Mouse (Mus musculus) natural killer cell, adult 2 months (primary cell): ENCODE data around the gene Pip4k2b.
"Not testable (repeated sequence)": the region's sequence is repeated elsewhere in the genome, so short reads cannot be mapped to it uniquely, and the experiment has no call there.

Experiments
- DNase-seq, 2 experiments: peaks; one replicate each; pipeline ENCODE4 v3.0.0; 2022; ENCODE audit warnings: low spot score in 2 of 2

Pip4k2b gene

GRCm38 (mm10) chr11:97753277-97753676 lies 8.8 kb upstream of the Pip4k2b start:
- no peak for DNase-seq

- no peak for DNase-seq
Measured at GRCm38 (mm10) chr11:97748496-97748895, 4.0 kb upstream of the Pip4k2b start.

GRCm38 (mm10) chr11:97747773-97748172 lies 3.3 kb upstream of the Pip4k2b start:
- no peak for DNase-seq

GRCm38 (mm10) chr11:97745331-97745721 lies 822 bp upstream of the Pip4k2b start:
- DNase-seq: no peak

- peak; percentile 96 for DNase-seq
Measured at GRCm38 (mm10) chr11:97744718-97745330, 320 bp upstream of the Pip4k2b start.

GRCm38 (mm10) chr11:97743423-97743822 lies 1.1 kb downstream of the Pip4k2b start:
- no peak for DNase-seq

- DNase-seq: no peak
Measured at GRCm38 (mm10) chr11:97742591-97742990, 1.9 kb downstream of the Pip4k2b start.

- DNase-seq: no peak
Measured at GRCm38 (mm10) chr11:97742157-97742556, 2.3 kb downstream of the Pip4k2b start.

- DNase-seq: no peak
Measured at GRCm38 (mm10) chr11:97740190-97740589, 4.3 kb downstream of the Pip4k2b start.

- DNase-seq: peak in 1 of 2 experiments; percentile 22
Measured at GRCm38 (mm10) chr11:97739155-97739554, 5.3 kb downstream of the Pip4k2b start.

- DNase-seq: peak in 1 of 2 experiments; percentile 19
Measured at GRCm38 (mm10) chr11:97738703-97739102, 5.8 kb downstream of the Pip4k2b start.

- no peak for DNase-seq
Measured at GRCm38 (mm10) chr11:97737600-97737999, 6.9 kb downstream of the Pip4k2b start.

- DNase-seq: no peak
Measured at GRCm38 (mm10) chr11:97736645-97737044, 7.9 kb downstream of the Pip4k2b start.

GRCm38 (mm10) chr11:97734810-97735209 lies 9.7 kb downstream of the Pip4k2b start:
- DNase-seq: not testable (repeated sequence)

- no peak for DNase-seq
Measured at GRCm38 (mm10) chr11:97733689-97734088, 10.8 kb downstream of the Pip4k2b start.

- DNase-seq: no peak
Measured at GRCm38 (mm10) chr11:97728730-97729129, 15.8 kb downstream of the Pip4k2b start.

GRCm38 (mm10) chr11:97728311-97728710 lies 16.2 kb downstream of the Pip4k2b start:
- DNase-seq: peak; percentile 79 to 87

- DNase-seq: no peak
Measured at GRCm38 (mm10) chr11:97723709-97724108, 20.8 kb downstream of the Pip4k2b start.

GRCm38 (mm10) chr11:97721338-97721737 lies 23.2 kb downstream of the Pip4k2b start:
- DNase-seq: no peak

- peak; percentile 59 to 72 for DNase-seq
Measured at GRCm38 (mm10) chr11:97719041-97719440, 25.5 kb downstream of the Pip4k2b start.

- peak; percentile 54 to 63 for DNase-seq
Measured at GRCm38 (mm10) chr11:97718281-97718860, 26.1 kb downstream of the Pip4k2b start.

GRCm38 (mm10) chr11:97717369-97718280 lies 26.9 kb downstream of the Pip4k2b start:
- DNase-seq: no peak

GRCm38 (mm10) chr11:97716021-97716420 lies 28.5 kb downstream of the Pip4k2b start:
- DNase-seq: no peak
